Mouse (Mus musculus) kidney, postnatal 25 days (tissue): ENCODE measurements around the gene Ei24.

ENCODE experiments used
- DNase-seq, 2 experiments: peaks; one replicate each; pipeline ENCODE4 v3.0.0; 2021; ENCODE audit warnings: mixed read lengths in 2 of 2

Ei24 gene

DNA sequence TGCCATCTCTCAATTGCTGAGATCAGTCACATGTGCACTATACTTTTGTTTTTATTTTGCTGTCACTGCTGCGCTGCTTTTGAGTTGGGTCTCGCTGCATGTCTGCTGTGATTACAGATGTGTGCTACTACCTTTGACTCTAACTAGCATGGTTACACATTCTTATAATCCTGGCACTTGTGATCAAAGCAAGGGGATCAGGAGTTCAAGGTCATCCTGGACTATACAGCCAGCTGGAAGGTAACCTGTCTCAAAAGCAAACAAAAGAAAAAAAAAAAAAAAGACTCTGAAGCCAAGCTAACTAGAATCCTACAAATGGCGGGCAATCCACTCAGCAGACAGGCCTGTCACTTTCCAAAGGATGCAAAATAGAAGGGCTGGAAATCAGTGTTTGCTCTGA lies 5.0 kb downstream of the Ei24 start:
- no peak for DNase-seq

DNA sequence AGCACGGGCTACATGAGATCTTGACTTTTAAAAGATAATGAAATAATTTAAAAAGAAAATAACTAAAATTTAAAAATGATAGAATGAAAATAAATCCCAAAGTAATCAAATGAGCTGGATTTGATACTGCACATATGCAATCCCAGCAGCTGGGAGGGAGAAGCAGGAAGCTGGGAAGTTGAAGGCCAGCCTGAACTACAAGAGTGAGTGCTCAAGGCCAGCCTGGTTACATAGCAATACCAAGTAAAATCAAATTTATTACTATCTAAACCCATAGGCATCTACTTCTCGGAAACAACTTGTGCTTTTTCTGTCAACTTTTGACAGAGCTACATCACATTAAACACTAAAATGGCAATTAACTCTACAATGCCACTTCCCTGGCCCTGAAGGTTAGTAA lies 13.3 kb downstream of the Ei24 start:
- DNase-seq, result no peak

DNA sequence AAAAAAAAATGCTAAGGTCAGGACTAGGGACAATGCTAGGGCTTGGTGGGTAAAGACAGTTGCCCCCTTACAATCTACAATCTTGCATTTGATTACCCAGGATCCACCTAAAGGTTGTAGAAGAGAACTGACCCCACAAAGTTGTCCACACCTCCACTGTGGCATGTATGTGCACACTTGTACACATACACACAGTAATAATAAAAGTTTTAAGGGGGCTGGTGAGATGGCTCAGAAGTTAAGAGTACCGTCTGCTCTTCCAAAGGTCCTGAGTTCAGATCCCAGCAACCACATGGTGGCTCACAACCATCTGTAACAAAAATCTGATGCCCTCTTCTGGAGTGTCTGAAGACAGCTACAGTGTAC lies 28.2 kb downstream of the Ei24 start:
- DNase-seq, result no peak

DNA sequence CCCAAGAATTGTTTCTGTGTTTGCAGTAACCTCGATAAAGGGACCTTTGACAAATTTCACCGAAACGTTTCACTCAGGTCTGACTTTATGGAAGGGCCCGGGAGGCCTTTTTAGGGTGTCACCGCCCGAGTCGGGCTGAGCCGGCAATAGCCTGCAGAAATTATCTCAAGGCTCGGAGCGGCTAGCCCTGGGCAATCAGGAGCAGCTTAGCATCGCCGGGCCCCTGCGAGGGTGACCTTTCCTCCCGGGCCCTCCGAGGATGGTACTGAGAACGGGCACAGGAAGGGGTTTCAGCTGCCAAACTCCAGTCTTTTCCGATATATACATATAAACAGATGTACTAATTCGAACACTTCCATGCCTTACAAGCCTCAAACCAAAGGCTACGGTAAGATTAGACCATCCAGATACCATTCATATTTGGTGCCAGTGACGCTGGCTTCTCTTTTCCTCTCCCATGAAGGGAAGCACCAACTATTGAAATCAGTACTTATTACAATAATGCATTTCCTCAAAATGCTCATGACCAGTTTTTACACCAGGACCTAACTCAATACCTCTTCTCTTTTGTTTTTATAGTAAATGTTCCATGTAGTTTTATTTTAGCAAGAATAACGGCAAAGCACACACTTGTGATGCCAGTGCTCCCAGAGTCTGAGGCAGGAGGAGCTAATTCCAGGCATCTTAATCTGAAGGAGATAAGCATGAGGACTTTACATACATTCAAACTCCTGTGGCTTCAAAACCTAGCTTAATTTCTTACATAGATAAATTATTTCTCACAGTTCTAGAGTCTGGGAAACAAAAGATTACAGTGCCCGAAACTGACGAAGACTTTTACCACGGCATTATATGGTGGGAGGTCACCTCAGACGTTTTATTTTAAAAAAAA lies 28.8 kb downstream of the Ei24 start:
- DNase-seq, result peak; percentile 49 to 76

DNA sequence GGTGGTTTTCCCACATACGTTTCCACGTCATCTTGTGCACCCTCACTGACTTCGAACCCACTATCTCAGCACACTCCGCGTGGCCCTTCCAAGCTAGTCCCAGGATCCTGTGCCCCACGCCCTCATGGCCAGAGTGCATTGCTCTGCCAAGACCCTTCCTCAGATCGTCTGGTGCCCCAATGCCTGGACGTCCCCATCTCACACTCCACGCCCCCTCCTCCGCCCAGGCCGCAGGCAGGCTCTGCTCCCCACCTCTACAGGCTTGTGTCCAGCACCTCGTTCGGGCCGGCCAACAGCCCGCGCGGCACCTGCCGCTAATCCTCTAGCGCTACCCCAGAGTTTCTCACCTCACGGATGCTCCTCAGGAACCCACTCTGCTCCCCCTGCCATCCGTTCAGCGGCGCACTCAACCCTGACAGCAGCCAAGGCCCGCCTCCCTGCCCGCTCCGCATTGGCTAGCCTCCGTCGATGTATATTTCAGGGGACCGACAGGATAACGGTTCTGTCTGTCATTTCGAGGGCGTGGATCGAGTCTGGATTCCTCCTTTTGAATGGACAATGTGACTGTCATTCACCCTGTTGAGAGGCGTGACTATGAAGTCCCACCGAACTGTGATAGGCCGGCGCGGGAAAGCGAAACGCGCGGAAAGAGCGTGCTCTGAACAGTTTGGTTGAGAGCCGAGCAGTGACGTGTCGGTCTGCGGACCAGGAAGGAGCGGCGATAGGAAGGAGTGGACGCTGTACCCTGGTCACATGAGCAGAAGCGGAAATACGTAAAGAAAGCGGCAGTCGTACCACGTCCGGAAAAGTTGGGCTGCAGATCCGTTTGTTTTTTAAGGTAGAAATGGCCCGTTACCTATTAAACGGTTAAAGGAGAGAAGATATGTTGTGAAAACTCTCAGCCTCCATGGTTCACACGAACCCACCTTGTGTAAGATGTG lies 29.7 kb downstream of the Ei24 start, which contains the start of gene Stt3a:
Gene Stt3a, minus strand, starts transcription at position 477 of the 941 bp plus-strand sequence.
- DNase-seq, result peak; percentile 100

DNA sequence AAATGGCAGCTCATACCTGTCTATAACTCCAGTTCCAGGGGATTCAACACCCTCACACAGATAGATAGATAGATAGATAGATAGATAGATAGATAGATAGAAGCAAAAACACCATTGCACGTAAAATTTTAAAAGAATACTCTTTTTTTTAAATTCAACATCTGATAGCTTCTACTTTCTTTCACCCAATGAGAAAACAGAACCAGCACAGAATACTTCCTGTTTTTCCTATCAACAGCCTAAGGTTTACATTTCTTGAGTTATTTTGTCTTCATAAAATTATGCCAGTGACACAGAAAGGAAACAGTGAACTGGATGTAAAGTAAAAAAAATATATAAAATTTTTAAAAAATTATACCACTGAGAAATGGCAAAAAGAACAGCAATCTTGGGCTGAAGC lies 32.8 kb downstream of the Ei24 start:
- DNase-seq, result no peak
